Mouse (Mus musculus): ENCODE measurements at regions not wholly inside any gene's neighbourhood (a gene's known extent, or its start where the extent isn't known, plus 50 kb on each side); places are given as distances from the start of the nearest gene placed in this dataset.

DNA sequence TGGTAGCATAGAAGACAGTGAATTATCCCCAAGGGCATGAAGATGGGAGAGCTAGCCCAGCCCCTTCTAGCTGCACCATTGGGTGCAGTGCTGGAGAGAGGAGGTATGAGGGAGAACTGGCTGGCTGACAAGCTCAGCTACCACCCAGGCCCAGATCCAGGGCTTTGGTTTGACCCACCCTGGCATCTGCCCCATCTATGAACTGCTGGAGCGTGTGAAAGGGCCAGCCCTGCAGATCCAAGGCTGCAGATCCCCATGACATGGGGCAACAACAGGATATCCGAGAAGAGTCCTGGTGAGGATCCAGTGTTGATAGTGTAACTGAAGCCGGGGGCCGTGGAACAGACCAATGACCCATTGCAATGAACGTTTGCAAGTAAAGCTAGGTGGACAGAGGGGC is 81.2 kb upstream of the Cnksr3 start:
- Histone ChIP-seq H3K36me3 (no peaks in the 10 kb centered on the region), H3K27me3 (ENCODE audit: low read depth, poor library complexity, severe bottlenecking) (no peaks in the 10 kb centered on the region), H3K4me1 (no peaks in the 10 kb centered on the region), H3K27ac (replicated peaks) (no peak overlapping the region), H3K4me3 (no peak overlapping the region), H3K9me3 (replicated peaks) (no peaks in the 10 kb centered on the region)
- no peak for DNase-seq (ENCODE audit: low spot score)
- 78% methylated on average over 5 of the region's 5 CpGs for WGBS

DNA sequence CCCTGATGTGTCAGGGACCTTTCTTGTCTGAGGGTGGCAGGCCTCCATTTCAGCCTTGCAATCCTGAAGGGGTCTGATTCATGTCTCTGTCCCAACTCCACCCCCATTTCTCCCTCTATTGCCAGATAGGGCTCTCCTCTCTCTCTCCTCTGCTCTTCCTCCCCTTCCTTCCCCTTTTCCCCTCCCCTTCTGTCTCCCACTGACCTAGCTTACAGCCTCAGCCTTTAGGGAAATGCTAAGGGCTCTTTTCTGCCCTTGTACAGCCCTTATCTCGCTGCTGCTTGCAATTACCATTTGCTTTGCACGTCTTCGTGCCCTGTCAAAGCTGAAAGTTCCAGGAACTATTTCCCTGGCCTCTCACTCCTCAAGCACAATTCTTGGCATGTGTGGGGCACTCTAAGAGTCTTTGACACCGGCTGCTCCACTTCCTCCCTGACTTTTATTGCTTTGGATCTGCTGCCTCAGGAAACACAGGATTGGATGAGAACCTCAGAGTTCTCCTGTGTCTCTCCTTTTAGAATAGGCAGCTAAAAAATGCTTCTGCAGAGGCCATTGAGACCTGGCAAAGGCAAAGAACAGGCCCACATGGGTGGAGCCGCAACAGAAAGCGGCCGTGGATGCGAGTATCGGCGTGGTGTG is 77.9 kb upstream of the Cnksr3 start:
- Histone ChIP-seq H3K9me3 (replicated peaks) (no peaks in the 10 kb centered on the region; the same call in 1 of the 2 replicates), H3K27me3 (ENCODE audit: low read depth, poor library complexity, severe bottlenecking) (no peaks in the 10 kb centered on the region), H3K36me3 (no peaks in the 10 kb centered on the region), H3K4me1 (no peaks in the 10 kb centered on the region), H3K4me3 (no peak overlapping the region), H3K27ac (replicated peaks) (no peak overlapping the region)
- 89% methylated on average over 10 of the region's 10 CpGs for WGBS
- DNase-seq (ENCODE audit: low spot score): no peak

DNA sequence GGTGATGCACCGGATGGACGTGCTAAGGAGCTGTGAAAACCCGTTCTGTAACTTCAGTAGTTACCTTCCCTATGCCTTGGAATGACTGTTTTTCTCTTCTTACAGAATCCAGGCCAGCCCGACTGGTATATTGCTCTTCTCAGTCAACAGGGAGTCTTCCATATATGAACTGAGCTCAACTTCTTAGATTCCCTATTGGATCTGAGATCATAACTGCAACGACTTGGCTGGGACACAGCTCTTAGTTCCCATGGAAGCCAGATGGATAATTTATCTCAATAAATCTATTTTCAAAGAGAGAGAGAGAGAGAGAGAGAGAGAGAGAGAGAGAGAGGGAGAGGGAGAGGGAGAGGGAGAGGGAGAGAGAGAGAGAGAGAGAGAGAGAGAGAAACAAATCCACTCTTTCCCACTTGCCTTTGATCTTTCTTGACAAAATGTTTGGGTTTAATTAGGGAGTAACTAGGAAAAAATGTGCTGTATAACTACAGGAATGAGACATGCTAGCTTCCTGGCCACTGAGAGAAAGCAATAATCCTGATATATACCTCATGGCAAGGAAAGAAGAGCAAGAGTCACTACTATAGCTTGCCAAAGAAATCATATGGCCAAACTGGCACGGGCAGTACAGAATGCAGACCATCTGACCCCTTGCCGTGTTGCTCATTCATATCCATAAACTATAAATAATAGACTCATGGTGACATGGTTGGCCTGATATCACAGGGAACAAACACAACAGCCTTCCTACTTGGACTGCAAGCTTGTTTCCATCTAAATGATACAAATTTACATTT is 73.3 kb upstream of the Cnksr3 start:
- DNase-seq (ENCODE audit: low spot score): no peak
- H3K4me3 ChIP-seq: no peak overlapping the region

DNA sequence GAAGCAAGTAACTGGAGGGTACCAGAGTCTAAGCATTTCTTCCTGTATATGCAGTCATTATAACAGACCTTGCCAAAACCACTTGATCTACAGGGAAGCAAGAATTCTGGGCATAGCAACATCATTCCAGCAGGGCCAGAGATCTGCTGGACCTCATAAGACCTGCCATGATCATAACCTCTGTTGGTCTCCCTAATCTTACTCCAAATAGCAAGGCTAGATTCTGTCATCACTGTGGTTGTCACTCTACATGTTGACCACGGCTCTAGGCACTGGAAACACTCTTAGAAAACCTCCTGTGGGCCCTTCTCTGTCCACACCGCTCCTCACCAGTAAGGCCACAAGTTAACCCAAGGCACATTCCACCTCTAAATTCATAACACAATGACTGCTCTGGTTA is 68.4 kb upstream of the Cnksr3 start:
- H3K9me3 ChIP-seq (replicated peaks): no peaks in the 10 kb centered on the region
- H3K4me1 ChIP-seq: no peaks in the 10 kb centered on the region
- 92% methylated on average over 2 of the region's 2 CpGs for WGBS
- no peak for DNase-seq (ENCODE audit: low spot score)
- no peak overlapping the region for H3K4me3 ChIP-seq
- H3K27me3 ChIP-seq (ENCODE audit: low read depth, poor library complexity, severe bottlenecking): no peaks in the 10 kb centered on the region
- H3K27ac ChIP-seq (replicated peaks): no peak overlapping the region
- H3K36me3 ChIP-seq: no peaks in the 10 kb centered on the region

More for the DNA sequence above, 73.3 kb upstream of the Cnksr3 start:
- Histone ChIP-seq H3K4me1 (no peaks in the 10 kb centered on the region), H3K36me3 (no peaks in the 10 kb centered on the region), H3K27me3 (ENCODE audit: low read depth, poor library complexity, severe bottlenecking) (no peaks in the 10 kb centered on the region), H3K9me3 (replicated peaks) (no peaks in the 10 kb centered on the region; the same call in 1 of the 2 replicates), H3K27ac (replicated peaks) (no peak overlapping the region)
- WGBS: 92% methylated on average over 7 of the region's 7 CpGs

DNA sequence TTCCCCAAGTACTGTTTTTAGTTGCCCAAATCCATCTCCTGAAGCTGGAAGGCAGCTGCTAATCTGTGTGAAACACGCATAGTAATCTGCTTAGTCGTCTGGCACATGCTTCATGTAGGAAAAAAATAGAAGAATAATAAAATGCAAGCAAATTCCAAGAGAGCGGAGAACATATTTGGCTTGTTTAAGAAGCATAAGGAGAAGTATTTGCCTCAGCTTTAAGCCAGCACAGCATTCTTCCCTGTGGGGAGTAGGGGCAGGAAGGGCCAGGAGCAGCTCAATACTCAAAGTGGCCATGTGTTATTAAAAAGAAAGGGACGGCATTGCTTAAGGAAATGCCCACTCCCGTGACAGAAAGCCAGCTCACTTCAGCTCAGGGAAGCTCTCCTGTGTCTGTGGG is 66.8 kb upstream of the Cnksr3 start:
- H3K36me3 ChIP-seq: no peaks in the 10 kb centered on the region
- no peak overlapping the region for H3K27ac ChIP-seq (replicated peaks)
- H3K4me3 ChIP-seq: no peak overlapping the region
- H3K27me3 ChIP-seq (ENCODE audit: low read depth, poor library complexity, severe bottlenecking): no peaks in the 10 kb centered on the region
- H3K4me1 ChIP-seq: no peaks in the 10 kb centered on the region
- no peaks in the 10 kb centered on the region for H3K9me3 ChIP-seq (replicated peaks)
- WGBS: 69% methylated on average over 5 of the region's 5 CpGs
- no peak for DNase-seq (ENCODE audit: low spot score)

DNA sequence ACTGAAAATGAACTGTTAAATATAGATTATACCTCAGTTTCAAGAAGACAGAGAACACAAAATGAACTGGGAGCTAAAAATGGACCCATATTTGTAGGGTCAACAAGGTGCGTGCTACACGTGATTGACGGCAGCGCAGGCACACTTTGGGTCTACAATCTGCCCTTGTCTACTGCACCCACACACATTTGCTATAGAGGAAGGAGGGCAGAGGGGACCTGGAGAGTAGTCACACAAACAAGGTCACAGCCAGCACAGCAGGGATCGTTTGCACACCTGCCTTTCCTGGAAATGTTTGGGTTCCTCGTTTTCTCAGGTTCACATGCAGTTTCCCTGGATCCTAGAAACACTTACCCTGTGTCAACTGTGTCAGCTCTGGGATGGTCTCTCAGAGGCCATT is 63.3 kb upstream of the Cnksr3 start:
- DNase-seq (ENCODE audit: low spot score): no peak
- Histone ChIP-seq H3K9me3 (replicated peaks) (no peaks in the 10 kb centered on the region), H3K4me1 (no peaks in the 10 kb centered on the region), H3K4me3 (no peak overlapping the region), H3K27me3 (ENCODE audit: low read depth, poor library complexity, severe bottlenecking) (no peaks in the 10 kb centered on the region), H3K27ac (replicated peaks) (no peak overlapping the region), H3K36me3 (no peaks in the 10 kb centered on the region)
- 91% methylated on average over 6 of the region's 6 CpGs for WGBS

DNA sequence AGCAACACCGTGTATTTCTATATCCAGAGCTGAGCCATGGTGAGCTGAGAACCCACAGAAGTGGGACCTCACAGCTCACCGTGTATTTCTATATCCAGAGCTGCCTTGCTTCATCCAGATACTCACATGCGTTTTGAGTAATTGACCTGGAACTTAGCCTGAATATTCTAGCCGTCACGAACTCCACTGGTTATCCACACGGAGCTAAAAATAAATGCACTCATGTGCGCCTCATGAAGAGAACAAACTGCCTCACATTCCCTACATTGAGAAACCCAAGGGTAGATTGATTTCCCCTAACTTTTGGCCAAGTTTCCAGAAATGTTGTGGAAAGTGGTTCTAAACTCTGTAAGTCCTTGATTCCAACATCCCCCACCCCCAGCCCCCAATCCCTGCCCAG is 62.4 kb upstream of the Cnksr3 start:
- H3K36me3 ChIP-seq: no peaks in the 10 kb centered on the region
- H3K27ac ChIP-seq (replicated peaks): no peak overlapping the region
- H3K4me3 ChIP-seq: no peak overlapping the region
- DNase-seq (ENCODE audit: low spot score): no peak
- no peaks in the 10 kb centered on the region for H3K9me3 ChIP-seq (replicated peaks)
- 86% methylated on average over 7 of the region's 7 CpGs for WGBS
- no peaks in the 10 kb centered on the region for H3K27me3 ChIP-seq (ENCODE audit: low read depth, poor library complexity, severe bottlenecking)
- H3K4me1 ChIP-seq: no peaks in the 10 kb centered on the region

DNA sequence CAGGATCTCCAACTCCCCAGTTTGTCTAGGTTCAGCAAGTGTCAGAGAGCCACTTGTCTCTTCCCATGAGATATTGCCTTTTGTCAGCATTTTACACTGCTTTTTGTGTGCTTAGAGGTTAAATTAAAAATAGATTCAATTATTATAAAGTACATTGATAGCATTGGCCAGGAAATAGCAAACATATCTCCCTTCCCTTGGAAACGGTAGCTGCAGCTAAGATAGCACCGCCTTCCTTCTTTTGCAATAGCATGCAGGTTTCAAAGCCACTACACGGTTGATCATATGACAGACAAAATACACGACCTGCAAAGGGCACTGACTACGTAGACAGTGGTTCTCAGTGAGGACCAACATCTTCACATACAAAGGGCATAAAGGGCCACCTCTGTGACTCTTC is 59.1 kb upstream of the Cnksr3 start:
- H3K9me3 ChIP-seq (replicated peaks): no peaks in the 10 kb centered on the region
- no peak overlapping the region for H3K27ac ChIP-seq (replicated peaks)
- 86% methylated on average over 5 of the region's 5 CpGs for WGBS

DNA sequence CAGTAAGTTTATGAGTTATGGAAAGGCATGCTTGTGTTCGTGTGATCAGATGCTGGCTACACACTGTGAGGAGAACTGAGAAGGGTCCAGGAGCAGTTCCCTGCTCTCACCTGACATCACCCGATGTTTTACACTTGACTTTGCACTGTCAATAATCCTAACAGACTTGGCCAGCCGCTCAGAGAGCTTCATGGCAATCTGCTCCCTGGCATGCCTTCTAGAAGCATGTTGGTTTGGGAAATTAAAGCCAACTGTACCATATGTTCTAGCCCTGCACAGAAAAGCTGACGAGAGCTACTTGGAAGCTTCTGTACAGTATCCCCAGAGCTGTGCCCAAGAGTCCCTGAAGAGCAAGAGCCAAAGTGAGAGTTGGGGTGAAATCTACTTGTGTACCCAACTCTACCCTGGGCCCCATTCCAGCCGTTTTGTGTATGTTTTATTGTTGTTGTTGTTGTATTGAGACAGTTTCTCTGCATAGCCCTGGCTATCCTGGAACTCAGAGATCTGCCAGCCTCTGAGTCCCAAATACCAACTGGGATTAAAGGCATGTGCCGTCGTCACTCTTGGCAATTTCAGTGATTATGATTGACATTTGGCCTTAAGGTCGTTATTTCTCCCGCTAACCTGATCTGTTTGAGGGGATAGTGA is 56.5 kb upstream of the Cnksr3 start:
- DNase-seq (ENCODE audit: low spot score): no peak
- peaks cover 10% of the 10 kb centered on the region for H3K4me1 ChIP-seq
- H3K27ac ChIP-seq (replicated peaks): no peak overlapping the region
- no peaks in the 10 kb centered on the region for H3K36me3 ChIP-seq
- H3K9me3 ChIP-seq (replicated peaks): no peaks in the 10 kb centered on the region
- H3K27me3 ChIP-seq (ENCODE audit: low read depth, poor library complexity, severe bottlenecking): no peaks in the 10 kb centered on the region
- H3K4me3 ChIP-seq: no peak overlapping the region
- 89% methylated on average over 9 of the region's 9 CpGs for WGBS

More for the DNA sequence above, 59.1 kb upstream of the Cnksr3 start:
- no peak for DNase-seq (ENCODE audit: low spot score)
- H3K4me1 ChIP-seq: no peaks in the 10 kb centered on the region
- no peaks in the 10 kb centered on the region for H3K27me3 ChIP-seq (ENCODE audit: low read depth, poor library complexity, severe bottlenecking)
- H3K36me3 ChIP-seq: no peaks in the 10 kb centered on the region
- no peak overlapping the region for H3K4me3 ChIP-seq

DNA sequence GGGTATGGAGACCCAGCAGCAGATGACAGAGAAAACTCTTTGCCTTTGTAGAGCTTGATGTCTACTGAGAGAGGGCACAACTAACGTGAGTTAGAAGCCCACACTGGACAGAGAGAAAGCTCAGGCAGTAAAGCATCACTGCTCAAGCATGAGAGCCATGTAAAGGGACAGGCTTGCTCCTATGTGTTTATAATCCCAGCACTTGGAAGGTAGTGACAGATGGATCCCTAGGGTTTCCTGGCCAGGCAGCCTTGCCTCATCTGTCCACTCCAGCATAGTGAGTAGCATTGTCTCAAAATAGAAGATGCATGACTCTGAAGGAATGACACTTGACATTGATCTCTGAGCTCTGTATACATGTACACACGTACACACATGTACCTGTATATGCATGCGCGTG is 55.9 kb upstream of the Cnksr3 start:
- Histone ChIP-seq H3K36me3 (no peaks in the 10 kb centered on the region), H3K27ac (replicated peaks) (no peak overlapping the region), H3K4me3 (no peak overlapping the region), H3K27me3 (ENCODE audit: low read depth, poor library complexity, severe bottlenecking) (no peaks in the 10 kb centered on the region), H3K9me3 (replicated peaks) (no peaks in the 10 kb centered on the region), H3K4me1 (peaks cover 10% of the 10 kb centered on the region)
- 90% methylated on average over 4 of the region's 4 CpGs for WGBS
- DNase-seq (ENCODE audit: low spot score): no peak

DNA sequence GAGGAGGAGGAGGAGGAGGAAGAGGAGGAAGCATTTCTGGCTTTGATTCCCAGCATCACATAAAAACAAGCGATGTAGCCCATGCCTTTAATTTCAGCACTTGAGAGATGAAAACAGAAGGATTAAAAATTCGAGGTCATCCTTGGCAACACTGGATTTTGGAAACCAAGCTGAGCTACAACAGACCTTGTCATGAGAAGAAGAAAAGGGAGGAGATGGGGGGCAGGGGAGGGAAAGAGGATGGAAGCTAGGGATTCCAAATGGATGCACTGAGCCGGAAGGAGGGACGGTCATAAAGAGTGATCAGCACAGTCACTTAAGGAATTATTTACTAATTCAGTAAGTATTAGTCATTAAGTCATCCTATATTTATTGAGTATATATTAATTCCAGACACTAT is 55.1 kb upstream of the Cnksr3 start:
- no peak for DNase-seq (ENCODE audit: low spot score)
- Histone ChIP-seq H3K27ac (replicated peaks) (no peak overlapping the region), H3K9me3 (replicated peaks) (no peaks in the 10 kb centered on the region), H3K27me3 (ENCODE audit: low read depth, poor library complexity, severe bottlenecking) (no peaks in the 10 kb centered on the region), H3K4me1 (peaks cover 10% of the 10 kb centered on the region), H3K36me3 (no peaks in the 10 kb centered on the region), H3K4me3 (no peak overlapping the region)
- 88% methylated on average over 4 of the region's 4 CpGs for WGBS

DNA sequence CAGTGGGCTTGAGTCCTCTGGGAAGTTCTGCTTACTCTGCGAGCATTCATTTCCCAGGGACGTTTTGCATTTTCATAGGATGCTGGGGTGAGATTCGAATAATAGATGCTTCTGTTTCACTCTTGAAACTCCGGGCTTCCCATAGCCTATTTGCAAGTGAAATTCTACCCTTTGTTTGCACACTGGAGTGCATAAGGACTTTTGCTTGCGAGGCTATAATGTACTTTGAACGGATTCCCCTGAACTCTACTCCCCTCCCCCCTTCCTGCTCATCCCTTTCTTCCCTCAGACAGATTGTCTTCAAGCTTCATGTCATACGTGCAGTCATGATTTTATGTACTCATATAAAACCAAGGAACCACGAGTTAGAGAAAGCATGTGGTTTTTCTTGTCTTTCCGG is 53.4 kb upstream of the Cnksr3 start:
- no peak for DNase-seq (ENCODE audit: low spot score)
- Histone ChIP-seq H3K27me3 (ENCODE audit: low read depth, poor library complexity, severe bottlenecking) (no peaks in the 10 kb centered on the region), H3K4me3 (no peak overlapping the region), H3K36me3 (no peaks in the 10 kb centered on the region), H3K27ac (replicated peaks) (peak overlapping the region; percentile 71; the same call in 1 of the 2 replicates), H3K4me1 (peaks cover 10% of the 10 kb centered on the region), H3K9me3 (replicated peaks) (no peaks in the 10 kb centered on the region)
- 51% methylated on average over 9 of the region's 9 CpGs for WGBS

DNA sequence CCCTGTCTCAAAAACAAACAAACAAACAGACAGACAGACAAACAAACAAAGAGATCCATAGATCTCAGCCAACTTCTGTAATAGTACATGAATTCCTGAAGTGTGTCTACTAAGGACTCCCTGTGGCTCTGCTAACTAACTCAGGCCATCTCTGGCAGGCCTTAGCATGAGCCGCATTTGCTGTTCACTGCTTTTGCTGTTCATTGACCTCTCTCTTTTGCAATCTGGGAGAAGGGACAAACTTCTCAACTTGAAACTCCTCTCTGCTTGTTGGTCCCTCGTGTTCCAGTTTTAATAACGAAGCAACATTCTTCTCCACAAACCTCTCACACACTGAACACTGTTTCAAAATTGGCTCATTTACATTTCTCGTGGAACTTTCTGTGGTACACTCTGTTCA is 52.7 kb upstream of the Cnksr3 start:
- WGBS: 89% methylated on average over 4 of the region's 4 CpGs
- no peaks in the 10 kb centered on the region for H3K36me3 ChIP-seq
- peak overlapping the region; percentile 71; the same call in 1 of the 2 replicates for H3K27ac ChIP-seq (replicated peaks)
- H3K9me3 ChIP-seq (replicated peaks): no peaks in the 10 kb centered on the region
- H3K4me3 ChIP-seq: no peak overlapping the region
- DNase-seq (ENCODE audit: low spot score): no peak
- no peaks in the 10 kb centered on the region for H3K27me3 ChIP-seq (ENCODE audit: low read depth, poor library complexity, severe bottlenecking)
- peaks cover 10% of the 10 kb centered on the region for H3K4me1 ChIP-seq

Measured in midbrain, embryonic 10.5 days (tissue).